Mouse (Mus musculus) heart, postnatal 0 days (tissue): ENCODE measurements around the gene Fat3.

ENCODE experiments used
- CTCF ChIP-seq: IDR thresholded peaks from 2 replicates; pipeline ENCODE4 v1.5.1; 2016; ENCODE audit warnings: antibody characterized with exemption, control low read depth, low read depth
- EP300 ChIP-seq: IDR thresholded peaks from 2 replicates; pipeline ENCODE4 v1.6.1; 2016; ENCODE audit warnings: antibody characterized with exemption, low read depth

DNA sequence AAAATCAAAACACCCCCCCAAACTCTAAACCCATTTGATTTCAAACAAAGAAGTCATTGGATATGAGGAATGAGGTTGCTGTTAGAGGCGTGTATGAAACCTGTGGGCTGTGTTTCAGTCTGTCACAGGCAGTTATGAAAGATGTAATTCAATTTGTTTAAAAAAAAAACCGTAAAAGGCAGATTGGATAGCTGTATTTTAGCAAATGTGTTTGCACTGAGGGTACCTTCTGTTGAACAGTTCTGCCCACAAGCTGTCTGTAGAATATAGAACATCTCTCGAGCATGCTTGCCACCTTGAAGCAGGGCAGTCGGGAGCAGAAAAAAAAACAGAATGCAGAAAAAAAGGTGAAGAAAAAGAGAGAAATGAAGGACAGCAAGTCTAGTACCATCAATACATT is 472.0 kb downstream of the Fat3 start:
- TF ChIP-seq CTCF (no peak), EP300 (no peak)
